Mouse (Mus musculus) testis, adult 2 months (tissue): Measurements from ENCODE around the gene Map2k3. TPM values are rescaled to one million over a fixed set of nuclear protein-coding genes. Genes with fewer than 3 reads are reported as not detected.
A peak's percentile ranks its signal among the peaks of the same experiment; 100 is the strongest.

ENCODE experiments used
- H3K27ac ChIP-seq: fragments of 200-500 bp; 2 replicates; pipeline ENCODE4 v1.5.1; 2012; ENCODE audit warnings: low read depth, low read length; ENCODE audit not compliant: control insufficient read depth, insufficient read depth
- H3K27me3 ChIP-seq: fragments of 200-500 bp; 2 replicates; pipeline ENCODE4 v1.6.1; 2012; ENCODE audit warnings: mild to moderate bottlenecking, low read length, moderate library complexity; ENCODE audit not compliant: control insufficient read depth, insufficient read depth
- H3K36me3 ChIP-seq: fragments of 200-500 bp; 2 replicates; pipeline ENCODE4 v1.6.1; 2012; ENCODE audit warnings: mild to moderate bottlenecking, low read length; ENCODE audit not compliant: control insufficient read depth, insufficient read depth
- H3K4me1 ChIP-seq: fragments of 200-500 bp; 2 replicates; pipeline ENCODE4 v1.6.1; 2012; ENCODE audit warnings: low read length; ENCODE audit not compliant: control insufficient read depth, insufficient read depth
- H3K4me3 ChIP-seq: fragments of 200-500 bp; 2 replicates; pipeline ENCODE4 v1.5.1; 2012; ENCODE audit warnings: low read depth, mild to moderate bottlenecking, low read length, moderate library complexity, mixed read lengths; ENCODE audit not compliant: control insufficient read depth
- CTCF ChIP-seq: fragments of 200-500 bp; IDR thresholded peaks from 2 replicates; pipeline ENCODE4 v1.5.1; 2012; ENCODE audit warnings: low read depth, mild to moderate bottlenecking, inconsistent platforms, low read length, moderate library complexity; ENCODE audit not compliant: control insufficient read depth, insufficient read depth, insufficient replicate concordance
- POLR2A ChIP-seq: fragments of 200-500 bp; IDR thresholded peaks from 2 replicates; pipeline ENCODE4 v1.6.1; 2012; ENCODE audit warnings: low read depth, mild to moderate bottlenecking, inconsistent platforms, low read length, moderate library complexity; ENCODE audit not compliant: control insufficient read depth
- polyA plus RNA-seq: library from polyadenylated mRNA; depleted of rRNA; stranded (reverse); fragments of >200 nt; gene quantifications from 2 replicates; pipeline ENCODE4 v1.2.3, GENCODE M21; 2012

The Map2k3 gene
- polyA plus RNA-seq, 1 experiment, result 36.6 TPM

DNA sequence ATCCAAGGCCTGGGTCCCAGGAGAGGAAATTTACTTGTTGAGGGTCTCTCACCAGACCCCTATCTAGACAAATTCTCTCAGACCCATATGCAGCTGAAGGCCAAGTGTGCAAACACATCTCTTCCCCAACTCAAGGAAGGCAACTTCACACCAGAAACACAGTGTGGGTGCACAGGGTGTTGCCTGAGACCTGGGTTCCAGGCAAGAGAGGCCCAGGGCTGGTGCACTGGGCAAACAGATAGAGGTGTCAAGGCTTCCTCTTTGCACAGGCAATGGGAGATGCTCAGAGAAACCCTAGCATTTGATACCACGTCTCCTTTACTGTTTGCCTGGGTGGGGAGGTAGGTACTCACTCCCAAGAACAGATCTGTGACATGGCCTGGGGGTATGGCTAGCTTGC, 6.9 kb upstream of the Map2k3 start:
- H3K36me3 ChIP-seq, result no peaks in the 10 kb centered on the region
- H3K27me3 ChIP-seq, result no peaks in the 10 kb centered on the region
- no peak overlapping the region for H3K27ac ChIP-seq
- H3K4me1 ChIP-seq, result peaks cover 5% of the 10 kb centered on the region
- TF ChIP-seq POLR2A, result no peak
- no peak for TF ChIP-seq CTCF
- H3K4me3 ChIP-seq, result no peak overlapping the region

DNA sequence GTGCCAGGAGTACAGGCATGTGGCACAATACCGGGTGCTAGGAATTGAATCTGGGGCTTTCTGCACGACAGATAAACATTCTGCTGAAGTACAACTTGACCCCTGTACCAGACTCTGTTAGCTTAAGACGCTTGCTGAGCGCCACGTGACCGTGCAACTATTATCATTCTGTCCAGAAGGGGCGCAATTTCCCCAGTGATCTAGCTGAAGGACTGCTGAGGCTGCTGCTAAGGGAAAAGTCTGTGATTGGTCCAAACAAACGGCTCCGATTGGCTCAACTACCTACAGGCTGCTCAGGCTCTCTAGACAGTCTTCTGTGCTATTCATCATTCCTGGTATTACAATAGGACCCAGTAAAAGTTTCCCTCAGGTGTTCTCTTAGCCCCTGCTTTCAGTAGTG, 4.6 kb upstream of the Map2k3 start:
- no peak overlapping the region for H3K4me3 ChIP-seq
- peaks cover 16% of the 10 kb centered on the region for H3K4me1 ChIP-seq
- no peaks in the 10 kb centered on the region for H3K27me3 ChIP-seq
- no peak overlapping the region for H3K27ac ChIP-seq
- H3K36me3 ChIP-seq, result no peaks in the 10 kb centered on the region
- peak; percentile 79; the same call in 1 of the 2 replicates for TF ChIP-seq CTCF
- TF ChIP-seq POLR2A, result no peak

DNA sequence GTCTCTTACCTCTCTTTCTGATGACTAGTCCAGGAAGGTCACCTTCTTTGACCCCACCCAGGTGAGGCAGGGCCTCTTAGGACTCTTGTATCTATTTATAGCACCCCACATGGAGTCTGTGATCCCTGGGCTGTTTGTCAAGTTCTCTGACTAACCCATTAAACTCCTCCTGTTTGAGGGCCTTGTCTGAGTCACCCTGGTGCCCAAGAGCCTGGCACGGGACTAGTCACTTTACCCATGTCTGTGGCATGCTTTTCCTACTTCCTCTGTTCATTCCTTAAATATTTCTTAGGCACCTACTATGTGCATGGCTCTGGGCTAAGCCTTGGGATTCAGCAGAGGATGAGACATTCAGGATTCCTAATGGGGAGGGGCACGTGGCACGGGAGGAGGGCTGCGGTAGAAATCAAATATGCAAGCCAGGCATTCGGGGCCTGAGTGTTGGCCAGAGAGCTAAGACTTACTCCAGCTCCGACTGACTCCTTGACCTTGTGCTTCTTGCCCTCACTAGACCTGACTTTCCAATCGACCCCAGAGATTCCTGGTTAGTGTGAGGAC, 1.0 kb upstream of the Map2k3 start:
- peak overlapping the region; percentile 94 for H3K4me3 ChIP-seq
- H3K27me3 ChIP-seq, result no peaks in the 10 kb centered on the region
- no peaks in the 10 kb centered on the region for H3K36me3 ChIP-seq
- H3K27ac ChIP-seq, result no peak overlapping the region
- TF ChIP-seq CTCF (no peak), POLR2A (0 out of 2 replicates have a peak, but pooled peaks have one; percentile 12)
- H3K4me1 ChIP-seq, result peaks cover 29% of the 10 kb centered on the region

DNA sequence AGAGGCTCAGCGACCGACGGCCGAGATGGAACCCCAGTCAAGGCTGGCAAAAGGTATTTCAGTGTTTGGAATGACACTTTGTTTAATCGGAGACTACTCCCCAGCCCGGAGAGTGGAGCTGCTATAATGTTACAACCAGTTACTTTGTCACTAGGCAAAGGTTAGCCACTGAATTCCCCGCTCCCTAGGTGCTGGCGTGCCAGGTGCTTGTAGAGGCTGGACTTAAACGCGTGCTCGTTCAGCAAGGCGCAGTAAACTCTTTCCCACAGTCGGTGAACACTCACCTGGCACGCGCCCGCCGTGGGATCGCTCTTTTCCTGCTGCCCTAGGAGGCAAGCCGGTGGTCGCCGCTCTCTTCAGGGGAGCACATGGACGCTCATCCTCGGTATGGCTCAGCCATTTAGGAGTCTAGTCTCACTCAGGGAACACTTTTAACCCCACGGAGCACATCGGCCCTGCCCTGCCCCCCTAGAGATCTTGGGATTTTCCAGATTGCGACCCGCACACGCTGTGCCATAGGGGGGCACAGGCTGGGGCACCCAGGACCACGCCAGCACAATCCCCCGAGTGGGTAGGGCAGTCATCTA, 458 bp upstream of the Map2k3 start:
- H3K36me3 ChIP-seq, result no peaks in the 10 kb centered on the region
- TF ChIP-seq POLR2A (no peak), CTCF (no peak)
- peak overlapping the region; percentile 94 for H3K4me3 ChIP-seq
- H3K27ac ChIP-seq, result peak overlapping the region; percentile 90
- H3K4me1 ChIP-seq, result peaks cover 29% of the 10 kb centered on the region
- no peaks in the 10 kb centered on the region for H3K27me3 ChIP-seq

DNA sequence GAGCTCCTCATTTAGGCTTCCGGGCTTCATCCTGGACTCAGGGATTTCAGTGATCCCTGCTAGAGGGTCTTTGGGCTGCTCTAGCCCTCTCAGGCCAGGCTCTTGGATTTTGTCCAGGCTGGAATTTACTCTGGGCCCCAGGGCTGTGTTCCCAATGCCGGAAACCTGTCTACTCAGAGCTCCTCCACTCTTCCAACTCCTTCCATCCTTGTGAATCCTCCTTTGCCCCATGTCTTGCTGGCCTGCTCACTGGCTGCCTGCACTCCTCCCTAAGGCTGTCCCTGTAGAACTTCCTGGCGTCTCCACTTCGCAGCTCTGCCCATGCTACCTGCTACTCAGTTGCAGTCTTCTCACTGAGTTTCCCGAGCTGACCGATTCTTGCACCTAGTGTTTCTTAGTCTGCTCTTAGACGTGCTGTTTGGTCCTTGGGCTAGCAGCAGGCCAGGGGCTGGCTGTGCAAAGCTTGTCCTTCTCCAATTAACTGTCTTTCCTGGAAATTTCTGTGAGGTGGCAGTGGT, 729 bp downstream of the Map2k3 start:
- Histone ChIP-seq H3K36me3 (no peaks in the 10 kb centered on the region), H3K27ac (peak overlapping the region; percentile 68), H3K4me3 (peak overlapping the region; percentile 94), H3K27me3 (no peaks in the 10 kb centered on the region), H3K4me1 (peaks cover 25% of the 10 kb centered on the region)
- no peak for TF ChIP-seq CTCF
- no peak for TF ChIP-seq POLR2A

DNA sequence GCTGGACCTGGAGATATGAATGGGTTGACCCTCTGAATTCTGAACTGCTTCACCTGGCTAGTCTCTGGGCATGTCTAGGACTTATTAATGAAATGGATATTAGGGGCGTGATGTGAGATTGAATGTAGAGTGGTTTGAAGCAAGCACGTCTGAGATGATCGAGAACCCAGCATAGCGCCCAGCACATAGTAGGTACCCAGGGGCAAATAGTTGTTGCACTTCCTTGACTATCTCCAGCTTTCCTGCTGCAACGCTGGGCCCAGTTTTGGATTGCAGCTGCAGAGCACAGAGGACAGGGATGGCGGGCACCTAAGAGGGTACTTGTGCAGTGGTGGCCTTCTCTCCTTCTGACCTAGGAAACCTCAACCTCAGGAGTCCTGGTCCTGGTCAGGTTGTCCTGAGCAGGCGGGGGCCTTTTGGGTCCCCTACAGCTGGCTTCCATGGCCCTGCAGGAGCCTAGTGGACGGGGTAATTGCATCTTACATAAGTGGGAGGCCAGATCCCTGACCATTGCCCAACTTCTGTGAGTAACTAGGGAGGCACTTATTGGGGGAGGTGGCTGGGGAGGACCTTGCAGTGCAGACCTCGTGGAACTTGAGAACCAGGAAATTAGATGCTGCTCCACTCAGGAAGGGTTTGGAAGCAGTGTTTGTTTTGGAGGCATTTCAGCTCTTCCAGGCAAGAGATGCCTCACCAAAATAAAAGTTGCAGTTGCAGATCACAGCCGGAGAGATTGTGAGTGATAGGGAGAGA, 1.5 kb downstream of the Map2k3 start:
- TF ChIP-seq CTCF (no peak), POLR2A (no peak)
- peaks cover 23% of the 10 kb centered on the region for H3K4me1 ChIP-seq
- H3K27ac ChIP-seq, result no peak overlapping the region
- H3K4me3 ChIP-seq, result peak overlapping the region; percentile 42
- H3K36me3 ChIP-seq, result no peaks in the 10 kb centered on the region
- no peaks in the 10 kb centered on the region for H3K27me3 ChIP-seq

DNA sequence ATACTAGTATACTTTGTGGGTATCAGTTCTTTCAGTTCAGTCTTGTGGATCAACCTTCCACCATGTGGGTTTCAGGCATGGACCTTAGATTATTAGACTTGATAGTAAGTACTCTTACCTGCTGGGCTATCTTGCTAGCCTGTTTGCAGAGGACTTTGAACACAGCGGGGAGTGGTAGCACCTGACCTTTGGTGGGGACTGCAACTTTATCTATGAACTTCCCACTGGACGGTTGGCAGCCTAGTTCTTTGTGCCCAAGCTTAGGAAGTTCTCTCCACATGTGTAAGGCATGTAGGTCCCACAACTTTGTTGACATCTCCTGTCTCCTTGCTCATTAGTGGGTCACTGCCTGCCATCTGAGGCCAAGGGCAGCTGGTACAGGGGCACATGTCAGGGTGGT, 3.0 kb downstream of the Map2k3 start:
- peaks cover 23% of the 10 kb centered on the region for H3K4me1 ChIP-seq
- no peaks in the 10 kb centered on the region for H3K27me3 ChIP-seq

More for the DNA sequence above, 3.0 kb downstream of the Map2k3 start:
- Histone ChIP-seq H3K4me3 (no peak overlapping the region), H3K36me3 (no peaks in the 10 kb centered on the region), H3K27ac (no peak overlapping the region)
- TF ChIP-seq POLR2A, result no peak
- no peak for TF ChIP-seq CTCF
